Mouse (Mus musculus) thymus, adult 2 months (tissue): Measurements from ENCODE around the gene Fam151a.

Source experiments
- CTCF ChIP-seq: fragments of 200-500 bp; IDR thresholded peaks from 2 replicates; pipeline ENCODE4 v1.5.1; 2012; ENCODE audit warnings: mild to moderate bottlenecking, control low read depth, low read length, moderate library complexity, borderline replicate concordance; ENCODE audit not compliant: control insufficient read depth, poor library complexity, insufficient read depth; ENCODE audit errors: extremely low read depth
- POLR2A ChIP-seq: fragments of 200-500 bp; IDR thresholded peaks from 2 replicates; pipeline ENCODE4 v1.6.1; 2012; ENCODE audit warnings: mild to moderate bottlenecking, low read length, control low read depth, moderate library complexity; ENCODE audit not compliant: control insufficient read depth, poor library complexity, insufficient read depth; ENCODE audit errors: extremely low read depth

GRCm38 (mm10) chr4:106749699-106750098 is 16.0 kb downstream of the Fam151a start:
- no peak for TF ChIP-seq POLR2A
- TF ChIP-seq CTCF = peak; percentile 53; the same call in 1 of the 2 replicates
